Mouse (Mus musculus): ENCODE data around the gene Hemk1. TPM values are rescaled to one million over a fixed set of nuclear protein-coding genes. Genes with fewer than 3 reads are reported as not detected.

Gene Hemk1
- polyA plus RNA-seq, 1 experiment from 2014 or later: 12.0 TPM

DNA sequence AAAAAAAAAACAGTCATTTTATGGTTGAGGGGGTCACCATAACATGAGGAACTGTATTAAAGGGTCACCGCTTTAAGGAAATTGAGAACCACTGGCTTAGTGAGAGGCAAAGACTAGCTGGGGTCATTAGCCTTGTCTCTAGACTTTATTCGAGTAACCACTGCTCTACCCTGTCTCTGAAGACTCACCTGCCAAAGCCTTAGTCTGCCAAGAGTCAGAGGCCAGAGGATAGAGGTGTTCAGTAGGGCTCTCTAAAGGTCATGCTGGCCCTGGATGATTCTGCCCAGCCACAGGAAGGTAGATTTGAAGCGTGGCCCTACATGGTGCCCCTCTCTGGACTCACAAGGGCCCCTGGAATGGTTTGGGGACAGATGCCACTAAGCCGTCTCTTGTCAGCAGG, 33.1 kb downstream of the Hemk1 start:
- Histone ChIP-seq H3K36me3 (replicated peaks) (peaks cover 19% of the 10 kb centered on the region), H3K9ac (no peak overlapping the region), H3K27ac (no peak overlapping the region), H3K27me3 (no peaks in the 10 kb centered on the region), H3K4me1 (no peaks in the 10 kb centered on the region), H3K4me2 (no peak overlapping the region), H3K4me3 (replicated peaks) (no peak overlapping the region), H3K9me3 (no peaks in the 10 kb centered on the region)
- ATAC-seq (ENCODE audit: low FRiP score): no peak
- 84% methylated on average over 4 of the region's 4 CpGs for WGBS

DNA sequence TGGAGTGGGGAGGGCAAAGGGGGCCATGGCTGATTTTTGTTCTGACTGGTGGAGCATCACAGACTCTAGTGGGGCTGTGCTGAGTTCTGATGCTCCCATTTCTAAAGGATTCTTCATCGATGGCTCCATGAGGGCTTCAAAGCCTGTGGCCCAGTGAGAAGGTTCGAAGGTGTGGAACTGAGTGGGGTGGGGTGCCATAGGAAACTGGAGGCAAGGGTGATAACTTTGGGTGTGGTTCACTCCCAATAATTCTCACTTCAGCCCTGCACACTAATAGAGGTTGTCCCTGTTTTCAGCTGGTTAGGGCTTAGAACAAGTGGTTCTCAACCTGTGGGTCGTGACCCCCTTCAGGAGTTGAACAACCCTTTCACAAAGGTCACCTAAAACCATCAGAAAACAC, 33.8 kb downstream of the Hemk1 start:
- 94% methylated on average over 3 of the region's 3 CpGs for WGBS

DNA sequence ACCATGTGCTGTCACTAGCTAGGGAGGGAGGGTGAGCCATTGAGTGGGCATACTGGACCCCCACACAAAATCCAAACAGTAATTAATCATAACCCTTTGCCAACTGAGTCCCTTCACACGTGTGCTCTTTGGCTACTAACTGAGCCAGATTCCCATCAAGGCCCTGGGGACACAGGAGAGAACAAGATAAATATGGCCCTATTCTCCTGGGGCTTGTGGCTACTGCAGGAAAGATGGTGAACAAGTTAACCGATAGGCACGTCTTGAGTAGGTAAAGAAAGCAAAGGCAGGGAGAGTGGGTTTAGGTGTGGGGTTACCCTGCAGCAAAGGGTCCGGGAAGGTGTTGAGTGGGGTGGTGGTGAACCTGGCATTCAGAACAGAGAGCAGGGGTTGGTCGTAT, 34.2 kb downstream of the Hemk1 start:
- Histone ChIP-seq H3K27me3 (no peaks in the 10 kb centered on the region), H3K9me3 (no peaks in the 10 kb centered on the region), H3K4me2 (no peak overlapping the region), H3K36me3 (replicated peaks) (peaks cover 19% of the 10 kb centered on the region), H3K27ac (no peak overlapping the region), H3K4me1 (no peaks in the 10 kb centered on the region), H3K9ac (no peak overlapping the region), H3K4me3 (replicated peaks) (no peak overlapping the region)
- 88% methylated on average over 5 of the region's 5 CpGs for WGBS
- no peak for ATAC-seq (ENCODE audit: low FRiP score)

More for the DNA sequence above, 33.8 kb downstream of the Hemk1 start:
- Histone ChIP-seq H3K4me2 (no peak overlapping the region), H3K4me3 (replicated peaks) (no peak overlapping the region), H3K27ac (no peak overlapping the region), H3K36me3 (replicated peaks) (peaks cover 19% of the 10 kb centered on the region), H3K9me3 (no peaks in the 10 kb centered on the region), H3K27me3 (no peaks in the 10 kb centered on the region), H3K9ac (no peak overlapping the region), H3K4me1 (no peaks in the 10 kb centered on the region)
- no peak for ATAC-seq (ENCODE audit: low FRiP score)

DNA sequence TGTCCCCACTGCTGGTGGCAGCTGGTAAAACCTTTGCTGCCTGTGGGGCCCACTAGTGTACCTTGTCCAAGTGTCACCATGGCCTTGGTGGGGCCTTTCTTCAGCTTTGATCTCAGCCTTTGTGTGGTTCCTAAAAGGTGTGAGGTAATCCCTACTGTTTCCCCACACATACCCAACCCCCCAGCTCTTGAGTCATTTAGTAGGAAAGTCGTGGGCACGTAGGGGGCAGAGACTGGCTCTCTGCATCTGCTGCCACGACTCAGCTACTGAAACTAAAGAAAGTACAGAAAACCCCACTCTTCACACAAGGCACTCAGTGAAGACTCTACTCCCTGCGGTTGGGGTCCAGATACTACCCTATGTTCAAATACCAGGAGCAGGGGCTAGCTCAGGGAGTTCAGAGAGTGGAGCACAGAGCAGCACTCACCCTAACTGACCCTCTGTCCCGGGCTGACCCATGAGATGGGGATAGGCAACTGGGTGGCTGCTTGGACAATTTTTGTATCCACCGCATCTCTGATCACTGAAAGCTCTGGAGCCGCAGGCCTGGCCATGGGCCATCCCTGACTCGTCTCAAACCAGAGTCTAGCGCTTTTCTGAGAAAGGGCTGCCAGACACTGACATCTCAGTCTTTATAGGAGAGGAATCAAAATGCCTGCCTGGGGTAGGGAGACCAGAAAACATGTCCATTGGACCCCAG, 34.9 kb downstream of the Hemk1 start:
- Histone ChIP-seq H3K9me3 (no peaks in the 10 kb centered on the region), H3K4me3 (replicated peaks) (no peak overlapping the region), H3K27me3 (no peaks in the 10 kb centered on the region), H3K4me2 (no peak overlapping the region), H3K9ac (no peak overlapping the region), H3K4me1 (no peaks in the 10 kb centered on the region), H3K36me3 (replicated peaks) (peaks cover 19% of the 10 kb centered on the region), H3K27ac (no peak overlapping the region)
- 83% methylated on average over 9 of the region's 9 CpGs for WGBS
- no peak for ATAC-seq (ENCODE audit: low FRiP score)

DNA sequence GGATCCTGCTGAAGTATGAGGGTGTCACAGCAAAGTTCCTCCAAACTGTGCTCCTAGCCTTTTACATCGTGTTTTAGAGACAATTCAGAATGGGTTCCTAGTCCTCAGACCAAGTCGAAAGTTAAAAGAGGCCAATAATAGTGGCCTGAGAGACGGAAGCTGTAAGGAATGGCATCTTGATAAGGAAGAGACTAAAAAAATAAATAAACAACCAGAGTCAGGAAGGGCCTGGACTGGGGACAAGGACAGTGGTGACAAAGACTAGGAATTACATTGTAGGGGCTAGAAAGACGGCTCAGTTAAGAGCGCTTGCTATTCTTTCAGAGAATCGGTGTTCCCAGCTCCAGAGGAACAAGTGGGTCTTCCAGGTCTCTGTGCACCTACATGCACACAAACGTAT, 35.6 kb downstream of the Hemk1 start:
- Histone ChIP-seq H3K27ac (no peak overlapping the region), H3K9me3 (no peaks in the 10 kb centered on the region), H3K4me3 (replicated peaks) (no peak overlapping the region), H3K4me2 (no peak overlapping the region), H3K9ac (no peak overlapping the region), H3K36me3 (replicated peaks) (peaks cover 19% of the 10 kb centered on the region), H3K27me3 (no peaks in the 10 kb centered on the region), H3K4me1 (peaks cover 6% of the 10 kb centered on the region)
- ATAC-seq (ENCODE audit: low FRiP score): no peak
- WGBS: 88% methylated on average over 7 of the region's 7 CpGs

DNA sequence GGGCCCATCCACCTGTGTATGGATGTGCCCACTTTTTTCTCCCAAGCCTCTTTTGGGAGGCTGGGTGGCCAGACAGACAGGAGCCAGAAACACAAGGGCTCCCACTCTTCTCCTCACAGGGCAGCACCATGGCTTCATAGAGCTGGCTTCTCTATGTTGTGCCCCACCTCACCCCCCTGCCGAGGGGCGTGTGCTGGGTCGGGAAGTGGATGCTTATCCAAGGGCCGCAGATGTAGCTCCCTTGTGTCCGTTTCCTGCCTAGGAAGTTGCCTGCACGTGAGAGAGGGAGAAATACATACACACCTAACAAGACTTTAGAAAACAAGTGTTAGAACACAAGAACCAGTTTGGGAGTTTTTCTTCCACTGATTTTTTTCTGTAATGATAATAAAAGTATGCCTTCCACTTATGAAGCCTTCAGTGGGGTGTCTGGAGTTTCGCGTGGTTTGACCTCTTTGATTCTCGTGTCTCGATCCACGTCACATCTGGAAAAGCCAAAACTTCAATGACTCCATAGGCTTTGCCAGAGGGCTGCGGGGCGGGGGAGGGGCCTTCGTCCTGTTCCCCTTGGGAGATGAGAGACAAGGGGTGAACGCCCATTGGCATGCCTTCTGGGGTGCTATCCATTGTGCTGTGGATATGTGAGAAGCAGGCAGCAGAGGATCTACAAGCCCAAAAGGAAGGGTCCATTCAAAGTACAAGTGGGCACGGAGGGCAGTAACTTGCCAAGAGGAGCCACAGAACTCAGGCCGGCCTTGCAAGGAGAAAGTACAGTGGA, 36.4 kb downstream of the Hemk1 start:
- H3K9me3 ChIP-seq: no peaks in the 10 kb centered on the region
- H3K4me1 ChIP-seq: peaks cover 14% of the 10 kb centered on the region
- no peaks in the 10 kb centered on the region for H3K27me3 ChIP-seq
- H3K27ac ChIP-seq: no peak overlapping the region
- H3K9ac ChIP-seq: no peak overlapping the region
- no peak overlapping the region for H3K4me3 ChIP-seq (replicated peaks)
- H3K4me2 ChIP-seq: no peak overlapping the region
- WGBS: 88% methylated on average over 17 of the region's 17 CpGs
- H3K36me3 ChIP-seq (replicated peaks): peaks cover 19% of the 10 kb centered on the region
- no peak for ATAC-seq (ENCODE audit: low FRiP score)

DNA sequence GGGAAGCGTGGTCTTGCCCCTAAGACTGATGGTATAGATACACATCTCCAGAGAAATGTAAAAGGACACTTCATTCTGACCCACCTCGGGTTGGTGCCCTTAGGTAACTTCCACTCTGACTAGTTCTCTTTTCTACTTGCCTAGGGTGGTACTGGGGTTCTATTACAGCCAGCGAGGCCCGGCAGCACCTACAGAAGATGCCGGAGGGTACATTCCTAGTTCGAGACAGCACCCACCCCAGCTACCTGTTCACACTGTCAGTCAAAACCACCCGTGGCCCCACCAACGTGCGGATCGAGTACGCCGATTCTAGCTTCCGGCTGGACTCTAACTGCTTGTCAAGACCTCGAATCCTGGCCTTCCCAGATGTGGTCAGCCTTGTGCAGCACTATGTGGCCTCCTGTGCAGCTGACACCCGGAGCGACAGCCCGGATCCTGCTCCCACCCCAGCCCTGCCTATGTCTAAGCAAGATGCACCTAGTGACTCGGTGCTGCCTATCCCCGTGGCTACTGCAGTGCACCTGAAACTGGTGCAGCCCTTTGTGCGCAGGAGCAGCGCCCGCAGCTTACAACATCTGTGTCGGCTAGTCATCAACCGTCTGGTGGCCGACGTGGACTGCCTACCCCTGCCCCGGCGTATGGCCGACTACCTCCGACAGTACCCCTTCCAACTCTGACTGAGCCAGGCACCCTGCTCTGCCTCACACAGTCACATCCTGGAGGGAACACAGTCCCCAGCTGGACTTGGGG, 37.8 kb downstream of the Hemk1 start:
- ATAC-seq (ENCODE audit: low FRiP score): no peak

DNA sequence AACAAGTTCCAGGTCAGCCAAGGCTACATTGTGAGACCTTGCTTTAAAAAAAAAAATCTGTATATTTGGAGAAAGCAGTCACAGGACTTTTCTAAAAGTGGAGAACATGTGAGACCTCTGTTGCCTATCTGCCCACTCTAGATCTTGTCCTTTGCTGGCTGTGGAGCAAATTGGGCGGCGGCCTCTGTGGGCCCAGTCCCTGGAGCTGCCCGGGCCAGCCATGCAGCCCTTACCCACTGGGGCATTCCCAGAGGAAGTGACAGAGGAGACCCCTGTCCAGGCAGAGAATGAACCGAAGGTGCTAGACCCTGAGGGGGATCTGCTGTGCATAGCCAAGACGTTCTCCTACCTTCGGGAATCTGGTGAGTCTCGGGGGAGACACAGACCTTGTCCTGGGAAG, 38.4 kb downstream of the Hemk1 start:
- WGBS: 90% methylated on average over 7 of the region's 7 CpGs
- ATAC-seq (ENCODE audit: low FRiP score): no peak
- H3K27ac ChIP-seq: no peak overlapping the region
- no peak overlapping the region for H3K9ac ChIP-seq
- peaks cover 19% of the 10 kb centered on the region for H3K4me1 ChIP-seq
- H3K4me2 ChIP-seq: no peak overlapping the region
- peaks cover 19% of the 10 kb centered on the region for H3K36me3 ChIP-seq (replicated peaks)
- H3K4me3 ChIP-seq (replicated peaks): no peak overlapping the region
- H3K9me3 ChIP-seq: no peaks in the 10 kb centered on the region
- peaks cover 12% of the 10 kb centered on the region for H3K27me3 ChIP-seq

More for the DNA sequence above, 37.8 kb downstream of the Hemk1 start:
- H3K4me1 ChIP-seq: peaks cover 19% of the 10 kb centered on the region
- 92% methylated on average over 30 of the region's 30 CpGs for WGBS
- no peak overlapping the region for H3K27ac ChIP-seq
- no peak overlapping the region for H3K9ac ChIP-seq
- H3K36me3 ChIP-seq (replicated peaks): peaks cover 19% of the 10 kb centered on the region
- no peaks in the 10 kb centered on the region for H3K9me3 ChIP-seq
- H3K4me3 ChIP-seq (replicated peaks): no peak overlapping the region
- H3K27me3 ChIP-seq: peaks cover 8% of the 10 kb centered on the region
- H3K4me2 ChIP-seq: no peak overlapping the region

DNA sequence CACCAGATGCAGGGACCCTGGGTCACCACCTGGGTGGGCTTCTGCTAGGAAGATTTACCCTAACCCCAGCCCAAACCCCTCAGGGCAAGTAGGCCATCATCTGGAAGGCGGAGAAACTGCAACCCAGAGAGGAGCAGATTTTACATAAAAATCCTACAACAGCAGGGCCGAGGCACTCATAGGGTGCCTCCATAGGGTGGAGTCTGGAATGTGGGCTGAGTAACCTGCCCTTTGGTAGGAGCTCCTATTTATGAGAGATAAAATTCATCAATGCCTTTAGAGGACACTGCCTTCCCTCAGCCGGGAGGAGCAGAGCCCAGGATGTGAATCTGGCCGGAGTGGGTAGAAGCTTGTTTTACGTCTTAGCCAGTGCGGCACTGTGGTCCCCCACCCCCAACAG, 39.3 kb downstream of the Hemk1 start:
- 87% methylated on average over 6 of the region's 6 CpGs for WGBS
- Histone ChIP-seq H3K36me3 (replicated peaks) (peaks cover 19% of the 10 kb centered on the region), H3K4me1 (peaks cover 19% of the 10 kb centered on the region), H3K4me3 (replicated peaks) (no peak overlapping the region), H3K4me2 (no peak overlapping the region), H3K9me3 (no peaks in the 10 kb centered on the region), H3K27me3 (peaks cover 18% of the 10 kb centered on the region), H3K27ac (no peak overlapping the region), H3K9ac (no peak overlapping the region)
- ATAC-seq (ENCODE audit: low FRiP score): no peak

DNA sequence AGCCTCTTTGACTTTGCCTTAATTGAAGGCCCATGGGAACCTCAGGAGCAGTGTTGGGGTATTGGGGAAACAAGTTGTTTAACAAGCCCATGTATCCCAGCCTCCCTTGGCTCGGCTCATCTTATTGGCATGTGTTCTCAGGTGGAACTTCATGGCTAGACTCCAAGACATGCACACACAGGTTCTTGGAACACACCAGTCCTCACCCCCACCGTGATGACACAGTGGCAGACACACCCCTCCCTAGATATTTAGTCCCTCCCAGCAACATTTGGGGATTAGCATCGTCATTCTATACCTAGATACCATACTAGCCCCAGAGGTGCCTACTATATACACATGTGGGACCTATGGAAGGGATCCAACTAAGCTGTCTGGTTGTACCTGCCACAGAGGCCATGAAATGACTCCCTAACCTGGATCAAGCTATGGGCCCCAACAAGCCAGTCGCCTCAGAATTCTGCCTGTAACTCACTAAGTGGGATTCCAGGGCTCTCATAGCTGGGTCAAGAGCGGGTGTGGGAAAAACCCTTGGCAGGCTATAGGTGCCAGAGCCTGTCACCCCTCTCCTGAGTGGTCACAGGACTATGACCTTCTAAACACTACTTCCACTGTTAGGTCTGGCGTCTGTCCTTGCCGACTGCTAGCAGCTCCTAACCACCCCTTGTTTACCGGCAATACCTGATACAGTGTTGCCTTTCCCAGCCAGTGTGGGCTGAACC, 39.9 kb downstream of the Hemk1 start:
- H3K27me3 ChIP-seq: peaks cover 25% of the 10 kb centered on the region
- no peak overlapping the region for H3K27ac ChIP-seq
- peaks cover 19% of the 10 kb centered on the region for H3K4me1 ChIP-seq
- H3K36me3 ChIP-seq (replicated peaks): peaks cover 19% of the 10 kb centered on the region
- no peak overlapping the region for H3K9ac ChIP-seq
- H3K4me2 ChIP-seq: peak overlapping the region; percentile 78
- no peaks in the 10 kb centered on the region for H3K9me3 ChIP-seq
- WGBS: 81% methylated on average over 8 of the region's 8 CpGs
- H3K4me3 ChIP-seq (replicated peaks): no peak overlapping the region
- no peak for ATAC-seq (ENCODE audit: low FRiP score)

DNA sequence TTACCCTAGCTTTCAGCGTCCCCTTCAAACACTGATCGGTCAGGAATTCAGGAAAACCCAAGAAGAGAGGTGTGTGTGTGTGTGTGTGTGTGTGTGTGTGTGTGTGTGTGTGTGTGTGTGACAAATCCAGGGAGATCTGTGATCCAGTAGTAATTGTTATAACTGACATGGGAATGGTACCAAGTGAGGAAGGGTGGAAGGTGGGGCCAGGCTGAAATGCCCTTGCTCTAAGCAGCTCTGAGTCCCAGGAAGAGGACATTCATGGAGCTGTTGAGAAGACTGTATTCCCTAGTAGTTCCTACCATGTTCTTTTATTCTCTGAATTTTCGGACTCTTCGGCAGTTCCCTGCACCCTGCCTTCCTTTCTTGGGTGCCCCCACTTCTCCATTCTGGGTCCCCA, 40.5 kb downstream of the Hemk1 start:
- ATAC-seq (ENCODE audit: low FRiP score): no peak
- 81% methylated on average over 4 of the region's 4 CpGs for WGBS
- H3K9ac ChIP-seq: no peak overlapping the region

DNA sequence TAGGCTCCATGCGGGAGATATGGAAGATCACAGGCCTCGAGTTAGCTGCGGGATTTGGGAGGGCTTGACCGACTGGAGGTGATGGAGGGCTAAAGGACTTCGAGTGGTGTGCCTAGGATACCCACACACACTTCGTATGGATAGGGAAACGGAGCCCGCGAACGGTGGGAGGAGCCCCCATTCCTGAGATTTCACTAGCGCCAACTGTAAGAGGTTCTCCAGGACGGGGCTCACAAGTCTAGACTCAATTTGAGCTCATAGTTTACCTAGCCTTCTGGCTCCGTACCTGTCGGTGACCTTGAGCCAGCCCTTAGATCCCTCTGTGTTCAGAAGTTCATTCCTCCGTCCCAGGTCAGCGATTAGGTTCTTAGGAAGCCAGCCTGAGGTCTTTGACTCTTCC, 41.1 kb downstream of the Hemk1 start:
- WGBS: 18% methylated on average over 16 of the region's 16 CpGs
- 0 out of 2 replicates have a peak overlapping the region, but pooled peaks have one; percentile 26 for H3K27ac ChIP-seq

More for the DNA sequence above, 40.5 kb downstream of the Hemk1 start:
- Histone ChIP-seq H3K4me1 (peaks cover 19% of the 10 kb centered on the region), H3K36me3 (replicated peaks) (peaks cover 19% of the 10 kb centered on the region), H3K4me2 (peak overlapping the region; percentile 78), H3K4me3 (replicated peaks) (peak overlapping the region; percentile 64), H3K9me3 (no peaks in the 10 kb centered on the region), H3K27me3 (peaks cover 29% of the 10 kb centered on the region), H3K27ac (no peak overlapping the region)

More for the DNA sequence above, 41.1 kb downstream of the Hemk1 start:
- peaks cover 19% of the 10 kb centered on the region for H3K4me1 ChIP-seq
- H3K9me3 ChIP-seq: no peaks in the 10 kb centered on the region
- H3K27me3 ChIP-seq: peaks cover 34% of the 10 kb centered on the region
- H3K4me3 ChIP-seq (replicated peaks): peak overlapping the region; percentile 64
- peaks cover 19% of the 10 kb centered on the region for H3K36me3 ChIP-seq (replicated peaks)
- peak overlapping the region; percentile 78 for H3K4me2 ChIP-seq
- ATAC-seq (ENCODE audit: low FRiP score): peak; percentile 21; the same call in 1 of the 2 replicates
- H3K9ac ChIP-seq: peak overlapping the region; percentile 65

All from forebrain, embryonic 12.5 days (tissue).